Mouse (Mus musculus) E14TG2a.4 (cell line): ENCODE results near the gene Tmx2.

Source experiments
- CTCF ChIP-seq: conservative IDR thresholded peaks from 2 replicates; pipeline ENCODE4 v1.5.1; 2014; ENCODE audit warnings: low read length
- NANOG ChIP-seq: IDR thresholded peaks from 2 replicates; pipeline ENCODE4 v1.6.1; 2014; ENCODE audit warnings: borderline replicate concordance, low read length, mixed read lengths
- POU5F1 ChIP-seq: IDR thresholded peaks from 2 replicates; pipeline ENCODE4 v1.6.1; 2014; ENCODE audit warnings: low read length, borderline replicate concordance

DNA sequence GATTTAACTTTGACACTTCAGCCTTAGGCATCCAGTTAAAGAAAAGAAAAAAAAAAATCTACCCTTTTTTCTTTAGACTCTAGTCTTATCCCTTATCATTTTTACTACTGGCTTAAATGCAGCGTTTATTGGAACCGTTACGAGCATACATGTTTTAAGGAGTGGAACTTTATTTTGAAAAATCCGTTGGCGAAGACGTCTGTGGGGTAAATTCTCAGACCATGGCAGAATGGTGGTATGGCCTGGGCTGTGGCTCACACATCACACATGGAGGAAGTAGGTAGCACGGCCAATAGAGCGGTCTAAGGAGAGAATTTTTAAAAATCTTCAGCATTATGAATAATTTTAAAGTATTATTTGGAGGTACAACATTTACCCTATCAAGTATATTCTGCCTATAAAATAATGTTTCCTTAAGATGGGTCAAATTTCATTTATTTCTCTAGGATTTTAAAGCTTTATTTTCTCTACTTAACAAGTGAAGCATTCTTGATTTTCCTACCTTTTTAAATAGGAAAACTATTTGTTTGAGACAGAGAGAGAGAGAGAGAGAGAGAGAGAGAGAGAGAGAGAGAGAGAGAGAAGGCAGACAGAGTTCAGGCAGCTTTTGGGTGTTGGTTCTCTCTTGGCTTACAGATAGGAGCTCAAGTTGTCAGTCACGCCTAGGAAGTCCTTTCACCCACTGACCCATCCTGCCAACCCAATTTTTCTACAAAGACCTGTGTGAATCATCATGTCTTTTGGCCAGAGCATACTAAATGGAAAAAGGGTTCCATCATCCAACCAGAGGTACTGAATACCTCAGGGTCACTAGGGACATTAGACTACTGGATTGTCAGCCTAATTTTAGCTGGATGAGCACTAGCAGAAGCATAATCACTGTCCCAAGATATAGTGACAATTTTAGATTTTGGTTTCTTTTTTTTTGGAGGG lies 37.7 kb upstream of the Tmx2 start:
- TF ChIP-seq CTCF (no peak), NANOG (no peak), POU5F1 (no peak)
